Mouse (Mus musculus) lung, adult 18-20 months (tissue): ENCODE results near the gene A630076J17Rik.

ENCODE experiments used
- DNase-seq, 2 experiments: peaks; one replicate each; pipeline ENCODE4 v3.0.0; 2022; ENCODE audit warnings: mixed read lengths in 2 of 2

Gene A630076J17Rik

GRCm38 (mm10) chr3:107231202-107231601 lies 788 bp downstream of the A630076J17Rik start:
- no peak for DNase-seq

GRCm38 (mm10) chr3:107233351-107233813 lies 3.0 kb downstream of the A630076J17Rik start:
- DNase-seq, result peak; percentile 65 to 70

- DNase-seq, result no peak
Observed at GRCm38 (mm10) chr3:107233945-107234344, 3.5 kb downstream of the A630076J17Rik start.

- no peak for DNase-seq
Observed at GRCm38 (mm10) chr3:107238051-107238450, 7.6 kb downstream of the A630076J17Rik start.

- DNase-seq, result no peak
Observed at GRCm38 (mm10) chr3:107238471-107238980, 8.1 kb downstream of the A630076J17Rik start.

- no peak for DNase-seq
Observed at GRCm38 (mm10) chr3:107239607-107240006, 9.2 kb downstream of the A630076J17Rik start, which contains the start of gene Prok1. Gene Prok1 (minus strand): TSS chr3:107239707.

- no peak for DNase-seq
Observed at GRCm38 (mm10) chr3:107241389-107242094, 11.1 kb downstream of the A630076J17Rik start.

GRCm38 (mm10) chr3:107246876-107247275 lies 16.5 kb downstream of the A630076J17Rik start:
- no peak for DNase-seq

- no peak for DNase-seq
Observed at GRCm38 (mm10) chr3:107249042-107249441, 18.6 kb downstream of the A630076J17Rik start.

- peak in 1 of 2 experiments; percentile 15 for DNase-seq
Observed at GRCm38 (mm10) chr3:107250320-107250719, 19.9 kb downstream of the A630076J17Rik start.

- peak in 1 of 2 experiments; percentile 20 for DNase-seq
Observed at GRCm38 (mm10) chr3:107252035-107252434, 21.6 kb downstream of the A630076J17Rik start.

GRCm38 (mm10) chr3:107253925-107254324 lies 23.5 kb downstream of the A630076J17Rik start:
- DNase-seq, result no peak

- no peak for DNase-seq
Observed at GRCm38 (mm10) chr3:107255992-107256391, 25.6 kb downstream of the A630076J17Rik start.

GRCm38 (mm10) chr3:107256724-107257123 lies 26.3 kb downstream of the A630076J17Rik start:
- no peak for DNase-seq

GRCm38 (mm10) chr3:107257924-107258323 lies 27.5 kb downstream of the A630076J17Rik start:
- DNase-seq, result no peak

GRCm38 (mm10) chr3:107260956-107261850 lies 30.8 kb downstream of the A630076J17Rik start:
- DNase-seq, result no peak

GRCm38 (mm10) chr3:107261851-107262165 lies 31.4 kb downstream of the A630076J17Rik start:
- peak; percentile 32 to 46 for DNase-seq

GRCm38 (mm10) chr3:107266814-107267345 lies 36.5 kb downstream of the A630076J17Rik start:
- no peak for DNase-seq

- no peak for DNase-seq
Observed at GRCm38 (mm10) chr3:107272433-107272832, 42.0 kb downstream of the A630076J17Rik start.

- peak; percentile 40 to 59 for DNase-seq
Observed at GRCm38 (mm10) chr3:107273820-107274219, 43.4 kb downstream of the A630076J17Rik start.

GRCm38 (mm10) chr3:107275351-107275750 lies 44.9 kb downstream of the A630076J17Rik start:
- no peak for DNase-seq

GRCm38 (mm10) chr3:107275996-107276395 lies 45.6 kb downstream of the A630076J17Rik start:
- no peak for DNase-seq

- DNase-seq, result no peak
Observed at GRCm38 (mm10) chr3:107276626-107277025, 46.2 kb downstream of the A630076J17Rik start.
